Mouse (Mus musculus): ENCODE data around the gene Gm11127. TPM values are rescaled to one million over a fixed set of nuclear protein-coding genes. Genes with fewer than 3 reads are reported as not detected.
"Not testable (repeated sequence)": the region's sequence is repeated elsewhere in the genome, so short reads cannot be mapped to it uniquely, and the experiment has no call there.

Gene Gm11127
- polyA plus RNA-seq (2014; fragmentation: Nextera tagmentation; extraction: Ambion mirVana), result not detected in 2 replicates

DNA sequence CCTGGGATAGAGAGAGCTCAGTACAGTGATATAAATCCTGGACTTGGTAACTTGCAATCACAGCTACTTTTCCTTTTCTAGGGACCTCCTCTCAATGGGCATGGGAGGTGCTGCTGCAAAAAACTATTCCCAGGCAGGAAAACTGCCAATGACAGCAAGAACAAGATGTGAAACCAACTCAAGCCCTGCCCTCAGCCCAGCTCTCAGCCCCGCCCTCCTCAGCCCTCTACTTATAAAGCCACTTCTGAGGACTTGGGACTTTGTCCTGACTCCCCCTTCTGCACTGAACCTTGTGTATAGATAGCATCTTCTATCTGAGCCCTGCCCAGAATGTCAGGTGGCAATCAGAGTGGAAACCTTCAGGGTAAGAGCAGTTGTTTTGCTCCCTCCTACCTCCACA, at the start of gene Gm11127:
Gm11127 (minus strand) TSS at position 10 of the 400 bp plus-strand sequence.
- not testable (repeated sequence) for H3K4me1 ChIP-seq (ENCODE audit: control insufficient read depth, insufficient read depth, low read length); H3K4me2 ChIP-seq (ENCODE audit: low read depth, severe bottlenecking); ATAC-seq (ENCODE audit: insufficient number of reproducible peaks, low FRiP score, low TSS enrichment, low read depth); DNase-seq (ENCODE audit: low spot score); H3K27ac ChIP-seq (replicated peaks; ENCODE audit: low read depth, low read length); H3K9me3 ChIP-seq (ENCODE audit: control insufficient read depth, low read length); H3K9ac ChIP-seq (ENCODE audit: low read length); H3K27me3 ChIP-seq (ENCODE audit: control insufficient read depth, insufficient read depth, low read length); H3K4me3 ChIP-seq (ENCODE audit: low read depth, low read length); H3K36me3 ChIP-seq (ENCODE audit: control insufficient read depth, insufficient read depth, low read length)
- 62% methylated on average over 1 of the region's 1 CpGs for WGBS

DNA sequence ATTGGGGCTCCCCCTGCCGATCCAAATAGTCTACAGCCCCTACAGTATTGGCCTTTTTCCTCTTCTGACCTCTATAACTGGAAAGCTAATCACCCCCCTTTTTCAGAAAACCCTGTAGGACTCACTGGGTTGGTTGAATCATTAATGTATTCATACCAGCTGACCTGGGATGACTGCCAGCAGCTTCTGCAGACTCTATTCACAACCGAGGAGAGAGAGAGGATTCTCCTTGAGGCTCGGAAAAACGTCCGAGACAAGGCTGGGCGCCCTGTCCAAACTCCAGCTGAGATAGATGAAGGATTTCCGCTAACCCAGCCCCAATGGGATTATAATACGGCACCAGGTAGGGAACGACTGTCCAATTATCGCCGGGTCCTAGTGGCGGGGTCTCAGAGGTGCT, 43.9 kb upstream of the Gm11127 start:
- not testable (repeated sequence) for H3K4me1 ChIP-seq (ENCODE audit: control insufficient read depth, insufficient read depth, low read length); H3K36me3 ChIP-seq (ENCODE audit: control insufficient read depth, insufficient read depth, low read length); ATAC-seq (ENCODE audit: insufficient number of reproducible peaks, low FRiP score, low TSS enrichment, low read depth); DNase-seq (ENCODE audit: low spot score); H3K27me3 ChIP-seq (ENCODE audit: control insufficient read depth, insufficient read depth, low read length); H3K4me3 ChIP-seq (ENCODE audit: low read depth, low read length); H3K27ac ChIP-seq (replicated peaks; ENCODE audit: low read depth, low read length); H3K9ac ChIP-seq (ENCODE audit: low read length); H3K4me2 ChIP-seq (ENCODE audit: low read depth, severe bottlenecking); H3K9me3 ChIP-seq (ENCODE audit: control insufficient read depth, low read length)
- WGBS, result 90% methylated on average over 11 of the region's 12 CpGs

DNA sequence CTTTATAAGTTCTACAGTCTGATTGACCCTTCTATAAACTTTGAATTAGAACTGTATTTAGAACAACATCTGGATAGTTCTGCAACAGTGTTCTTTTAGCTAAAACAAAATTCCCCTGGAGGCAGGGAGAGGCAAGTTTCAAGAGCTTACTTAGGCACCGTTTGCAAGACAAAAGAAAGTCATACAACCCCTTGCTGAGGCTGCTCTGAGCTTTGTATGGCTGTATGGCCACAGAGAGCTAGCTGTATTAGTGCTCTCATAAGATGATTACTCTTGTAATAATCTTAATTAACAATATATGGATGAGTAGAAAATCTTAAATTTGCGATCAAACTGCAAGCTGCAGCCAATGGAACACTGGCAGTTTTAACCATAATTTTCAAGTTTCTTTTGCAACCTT, 41.4 kb upstream of the Gm11127 start:
- not testable (repeated sequence) for H3K9me3 ChIP-seq (ENCODE audit: control insufficient read depth, low read length); H3K9ac ChIP-seq (ENCODE audit: low read length); H3K27ac ChIP-seq (replicated peaks; ENCODE audit: low read depth, low read length); ATAC-seq (ENCODE audit: insufficient number of reproducible peaks, low FRiP score, low TSS enrichment, low read depth); H3K36me3 ChIP-seq (ENCODE audit: control insufficient read depth, insufficient read depth, low read length); H3K27me3 ChIP-seq (ENCODE audit: control insufficient read depth, insufficient read depth, low read length); H3K4me1 ChIP-seq (ENCODE audit: control insufficient read depth, insufficient read depth, low read length); H3K4me2 ChIP-seq (ENCODE audit: low read depth, severe bottlenecking); H3K4me3 ChIP-seq (ENCODE audit: low read depth, low read length)
- 73% methylated on average over 2 of the region's 2 CpGs for WGBS
- DNase-seq (ENCODE audit: low spot score), result peak; percentile 11

DNA sequence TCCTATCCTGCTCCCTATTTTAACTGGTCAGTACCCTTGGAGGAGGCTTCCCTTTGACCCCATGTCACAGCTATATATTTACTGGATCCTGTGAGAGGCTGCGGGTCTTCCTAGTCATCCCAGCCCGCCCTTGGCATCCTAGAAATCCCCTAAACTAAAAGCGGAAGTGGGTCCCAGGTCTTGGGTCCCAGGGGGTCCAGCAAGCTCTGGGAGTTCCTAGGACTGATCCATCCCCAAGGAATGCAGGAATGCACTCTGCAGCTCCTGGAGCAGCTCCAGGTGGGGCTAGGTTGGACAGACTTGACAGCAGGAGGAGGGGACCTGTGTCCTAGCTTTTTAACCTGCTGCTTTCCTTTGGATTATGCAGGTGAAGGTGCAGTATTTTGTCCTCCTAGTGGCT, 35.8 kb upstream of the Gm11127 start:
- H3K4me1 ChIP-seq (ENCODE audit: control insufficient read depth, insufficient read depth, low read length), result no peaks in the 10 kb centered on the region
- no peak overlapping the region for H3K4me2 ChIP-seq (ENCODE audit: low read depth, severe bottlenecking)
- H3K4me3 ChIP-seq (ENCODE audit: low read depth, low read length), result no peak overlapping the region
- H3K27me3 ChIP-seq (ENCODE audit: control insufficient read depth, insufficient read depth, low read length), result no peaks in the 10 kb centered on the region
- DNase-seq (ENCODE audit: low spot score) (peak; percentile 17), ATAC-seq (ENCODE audit: insufficient number of reproducible peaks, low FRiP score, low TSS enrichment, low read depth) (no peak)
- 26% methylated on average over 3 of the region's 3 CpGs for WGBS
- no peaks in the 10 kb centered on the region for H3K9me3 ChIP-seq (ENCODE audit: control insufficient read depth, low read length)
- no peak overlapping the region for H3K9ac ChIP-seq (ENCODE audit: low read length)
- H3K27ac ChIP-seq (replicated peaks; ENCODE audit: low read depth, low read length), result no peak overlapping the region
- H3K36me3 ChIP-seq (ENCODE audit: control insufficient read depth, insufficient read depth, low read length), result no peaks in the 10 kb centered on the region

DNA sequence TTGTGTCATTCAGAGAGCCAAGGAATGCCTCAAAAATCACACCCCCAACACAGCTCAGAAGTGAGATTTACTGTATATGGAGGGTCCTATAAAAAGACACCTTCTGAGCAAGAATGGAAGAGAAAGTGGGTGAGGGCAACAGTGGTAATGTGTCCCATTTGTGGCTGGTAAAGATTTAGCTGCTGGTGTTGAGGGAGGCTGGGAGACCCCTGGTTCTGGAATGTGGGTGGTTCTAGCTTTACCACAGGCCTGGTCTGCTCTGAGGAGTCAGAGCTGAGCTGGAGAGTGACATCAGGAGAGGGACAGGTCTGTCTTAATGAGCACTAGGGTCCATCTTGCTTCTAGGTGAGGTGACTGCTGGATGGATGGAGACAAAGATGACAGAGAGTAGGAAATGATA, 34.3 kb upstream of the Gm11127 start:
- DNase-seq (ENCODE audit: low spot score); H3K27me3 ChIP-seq (ENCODE audit: control insufficient read depth, insufficient read depth, low read length); H3K4me1 ChIP-seq (ENCODE audit: control insufficient read depth, insufficient read depth, low read length); H3K36me3 ChIP-seq (ENCODE audit: control insufficient read depth, insufficient read depth, low read length); H3K4me2 ChIP-seq (ENCODE audit: low read depth, severe bottlenecking); H3K4me3 ChIP-seq (ENCODE audit: low read depth, low read length); ATAC-seq (ENCODE audit: insufficient number of reproducible peaks, low FRiP score, low TSS enrichment, low read depth); H3K9ac ChIP-seq (ENCODE audit: low read length); H3K27ac ChIP-seq (replicated peaks; ENCODE audit: low read depth, low read length); H3K9me3 ChIP-seq (ENCODE audit: control insufficient read depth, low read length): not testable (repeated sequence)

DNA sequence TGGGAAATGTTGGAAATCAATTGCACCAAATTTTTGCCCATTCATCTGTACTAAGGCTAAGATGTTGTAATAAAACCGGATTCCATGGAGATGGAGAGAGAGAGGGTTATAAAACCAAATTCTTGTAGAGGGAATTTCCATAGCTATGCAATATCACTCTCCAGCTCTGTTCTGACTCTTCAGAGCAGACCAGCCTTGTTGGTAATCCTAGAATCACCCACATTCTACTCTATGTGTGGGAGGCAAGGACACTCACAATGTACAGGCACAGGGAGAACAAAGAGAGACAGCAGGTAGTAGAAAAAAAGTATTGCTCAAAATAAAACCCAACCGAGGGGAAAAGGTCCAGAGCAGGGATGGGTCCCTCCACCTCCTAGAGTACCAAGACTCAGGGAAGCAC, 33.8 kb upstream of the Gm11127 start:
- DNase-seq (ENCODE audit: low spot score); H3K4me2 ChIP-seq (ENCODE audit: low read depth, severe bottlenecking); H3K4me3 ChIP-seq (ENCODE audit: low read depth, low read length); H3K36me3 ChIP-seq (ENCODE audit: control insufficient read depth, insufficient read depth, low read length); H3K27ac ChIP-seq (replicated peaks; ENCODE audit: low read depth, low read length); H3K9ac ChIP-seq (ENCODE audit: low read length); H3K27me3 ChIP-seq (ENCODE audit: control insufficient read depth, insufficient read depth, low read length); H3K9me3 ChIP-seq (ENCODE audit: control insufficient read depth, low read length); ATAC-seq (ENCODE audit: insufficient number of reproducible peaks, low FRiP score, low TSS enrichment, low read depth); H3K4me1 ChIP-seq (ENCODE audit: control insufficient read depth, insufficient read depth, low read length): not testable (repeated sequence)
- no CpG with 5 or more reads among the region's 2 CpGs for WGBS

DNA sequence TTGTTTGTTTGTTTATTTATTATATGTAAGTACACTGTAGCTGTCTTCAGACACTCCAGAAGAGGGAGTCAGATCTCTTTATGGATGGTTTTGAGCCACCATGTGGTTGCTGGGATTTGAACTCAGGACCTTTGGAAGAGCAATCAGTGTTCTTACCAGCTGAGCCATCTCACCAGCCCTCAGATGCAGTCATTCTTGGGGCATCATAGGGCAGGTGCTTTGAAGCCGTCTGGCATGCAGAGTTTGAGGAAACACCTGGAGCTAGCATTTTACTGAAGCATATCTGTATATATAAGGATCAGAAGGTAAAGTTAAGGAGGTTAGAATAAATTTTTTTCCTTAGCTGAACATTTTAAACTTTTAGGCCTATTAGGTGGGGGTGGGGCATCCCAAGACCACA, 27.8 kb upstream of the Gm11127 start:
- H3K4me1 ChIP-seq (ENCODE audit: control insufficient read depth, insufficient read depth, low read length); H3K9ac ChIP-seq (ENCODE audit: low read length); H3K9me3 ChIP-seq (ENCODE audit: control insufficient read depth, low read length); ATAC-seq (ENCODE audit: insufficient number of reproducible peaks, low FRiP score, low TSS enrichment, low read depth); H3K27ac ChIP-seq (replicated peaks; ENCODE audit: low read depth, low read length); H3K4me3 ChIP-seq (ENCODE audit: low read depth, low read length); H3K4me2 ChIP-seq (ENCODE audit: low read depth, severe bottlenecking); DNase-seq (ENCODE audit: low spot score); H3K36me3 ChIP-seq (ENCODE audit: control insufficient read depth, insufficient read depth, low read length): not testable (repeated sequence)
- peaks cover 20% of the 10 kb centered on the region for H3K27me3 ChIP-seq (ENCODE audit: control insufficient read depth, insufficient read depth, low read length)
- WGBS, result 78% methylated on average over 1 of the region's 1 CpGs

DNA sequence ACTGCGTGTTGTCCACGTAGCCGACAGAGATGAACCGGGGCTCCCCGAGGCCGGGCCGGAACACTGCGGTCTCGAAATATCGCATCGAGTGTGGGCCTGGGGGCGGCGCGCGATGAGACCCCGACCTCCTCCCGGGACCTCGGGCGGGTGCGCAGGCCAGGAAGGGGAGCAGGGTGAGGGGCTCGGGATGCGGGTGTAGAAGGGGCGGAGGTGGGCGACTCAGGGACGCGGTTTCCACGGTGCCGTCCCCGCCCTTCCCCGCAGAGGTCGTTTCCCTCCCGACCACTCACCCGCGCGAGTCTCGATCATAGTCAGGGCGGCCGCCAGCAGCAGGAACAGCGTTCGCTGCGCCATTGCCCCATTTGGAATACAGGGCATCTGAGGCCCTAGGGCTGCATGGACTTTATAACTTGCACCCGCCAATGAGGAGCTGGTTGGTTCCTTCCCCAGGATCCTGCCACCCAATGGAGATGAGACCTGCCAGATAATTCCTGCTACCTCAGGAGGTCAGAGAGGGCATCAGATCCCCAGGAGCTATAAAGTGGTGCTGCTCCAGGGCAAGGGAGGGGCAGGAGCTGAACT, 25.8 kb upstream of the Gm11127 start:
- no peak overlapping the region for H3K27ac ChIP-seq (replicated peaks; ENCODE audit: low read depth, low read length)
- peaks cover 20% of the 10 kb centered on the region for H3K27me3 ChIP-seq (ENCODE audit: control insufficient read depth, insufficient read depth, low read length)
- H3K4me3 ChIP-seq (ENCODE audit: low read depth, low read length), result peak overlapping the region; percentile 38
- H3K9ac ChIP-seq (ENCODE audit: low read length), result peak overlapping the region; percentile 51
- H3K4me1 ChIP-seq (ENCODE audit: control insufficient read depth, insufficient read depth, low read length), result no peaks in the 10 kb centered on the region
- WGBS, result under 1% methylated on average over 41 of the region's 42 CpGs
- DNase-seq (ENCODE audit: low spot score), result no peak
- ATAC-seq (ENCODE audit: insufficient number of reproducible peaks, low FRiP score, low TSS enrichment, low read depth), result peak; percentile 44
- peak overlapping the region; percentile 74 for H3K4me2 ChIP-seq (ENCODE audit: low read depth, severe bottlenecking)
- H3K36me3 ChIP-seq (ENCODE audit: control insufficient read depth, insufficient read depth, low read length), result no peaks in the 10 kb centered on the region
- H3K9me3 ChIP-seq (ENCODE audit: control insufficient read depth, low read length), result no peaks in the 10 kb centered on the region

DNA sequence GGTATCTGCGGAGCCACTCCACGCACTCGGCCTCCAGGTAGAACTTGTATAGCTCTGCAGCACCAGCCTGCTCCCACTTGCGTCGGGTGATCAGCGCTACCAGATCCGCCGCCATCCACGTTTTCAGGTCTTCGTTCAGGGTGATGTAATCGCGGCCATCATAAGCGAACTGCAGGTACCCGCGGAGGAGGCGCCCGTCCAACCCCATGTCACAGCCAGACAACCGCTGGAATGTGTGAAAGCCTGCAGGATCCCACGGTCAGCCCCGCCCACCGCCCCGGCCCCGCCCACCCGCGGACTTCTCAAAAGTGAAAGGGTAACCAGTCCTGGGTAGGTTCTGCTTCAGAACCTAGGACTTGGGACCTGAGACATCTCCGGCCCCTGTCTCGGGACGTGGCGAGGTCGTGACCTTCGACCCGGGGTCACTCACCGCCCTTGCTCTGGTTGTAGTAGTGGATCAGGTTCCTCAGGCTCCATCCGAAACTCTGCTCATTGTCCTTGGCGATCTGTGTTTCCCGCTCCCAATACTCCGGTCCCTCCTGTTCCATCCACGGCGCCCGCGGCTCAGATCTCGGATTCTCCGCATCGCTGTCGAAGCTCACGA, 25.2 kb upstream of the Gm11127 start:
- 2% methylated on average over 46 of the region's 46 CpGs for WGBS
- Histone ChIP-seq H3K27me3 (ENCODE audit: control insufficient read depth, insufficient read depth, low read length) (peaks cover 20% of the 10 kb centered on the region), H3K4me2 (ENCODE audit: low read depth, severe bottlenecking) (peak overlapping the region; percentile 74), H3K27ac (replicated peaks; ENCODE audit: low read depth, low read length) (no peak overlapping the region), H3K36me3 (ENCODE audit: control insufficient read depth, insufficient read depth, low read length) (no peaks in the 10 kb centered on the region), H3K9ac (ENCODE audit: low read length) (peak overlapping the region; percentile 51), H3K4me3 (ENCODE audit: low read depth, low read length) (peak overlapping the region; percentile 38), H3K9me3 (ENCODE audit: control insufficient read depth, low read length) (no peaks in the 10 kb centered on the region), H3K4me1 (ENCODE audit: control insufficient read depth, insufficient read depth, low read length) (no peaks in the 10 kb centered on the region)
- ATAC-seq (ENCODE audit: insufficient number of reproducible peaks, low FRiP score, low TSS enrichment, low read depth) (peak; percentile 86), DNase-seq (ENCODE audit: low spot score) (peak; percentile 75)

Data from limb, embryonic 11.5 days (tissue).